Mouse (Mus musculus): Measurements from ENCODE around the gene Tmem54.
A peak's percentile ranks its signal among the peaks of the same experiment; 100 is the strongest.

- TF ChIP-seq MAFK (IDR thresholded peaks at IDR 0.05; ENCODE audit: insufficient read depth, low read depth, low read length) (no peak), ZC3H11A (IDR thresholded peaks at IDR 0.05; ENCODE audit: borderline replicate concordance, low read depth, low read length) (0 out of 2 replicates have a peak, but pooled peaks have one; percentile 22), ZNF384 (IDR thresholded peaks at IDR 0.05; ENCODE audit: low read depth, low read length) (no peak), CHD2 (IDR thresholded peaks at IDR 0.05; ENCODE audit: low read depth, low read length) (no peak)
These were observed 8.3 kb upstream of the Tmem54 start for GRCm38 (mm10) chr4:129097006-129097405.
